Comparison of ENCODE assay signal across 15 mouse cellular contexts in genomic region chr8:57324091-57324490, GRCm38 (mm10). TPM values are rescaled to one million over a fixed set of nuclear protein-coding genes. Genes with fewer than 3 reads are reported as not detected.
A peak's percentile ranks its signal among the peaks of the same experiment; 100 is the strongest.
DNase-seq lines count a peak whose midpoint lies in the region; ATAC-seq and TF ChIP-seq lines count a peak whose summit lies in the region.
"Had no signal": no experiment of that assay in that cellular context is flagged by ENCODE, and none has a peak within 500 bp of the region (broad histone marks: within the 10 kb centered on the region; RNA-seq: fewer than 3 reads in every experiment).

No protein-coding gene starts in this region.

- no peak for TF ChIP-seq EP300 in heart, adult 2 months (IDR thresholded peaks at IDR 0.05; ENCODE audit: insufficient read depth, low read depth, low read length)
- no peak for TF ChIP-seq EP300 in liver, postnatal 0 days (IDR thresholded peaks at IDR 0.05; ENCODE audit: low read depth)

- peak overlapping the region; percentile 97 for H3K27ac ChIP-seq in heart, adult 2 months
- no peak overlapping the region for H3K27ac ChIP-seq in liver, adult 2 months (replicated peaks; ENCODE audit: insufficient read depth, low read depth, low read length)
- no peak overlapping the region for H3K27ac ChIP-seq in intestine, embryonic 16.5 days (ENCODE audit: low read length)
- H3K27ac ChIP-seq in liver, postnatal 0 days (ENCODE audit: low read depth): no peak overlapping the region

- 29% methylated on average over 12 of the region's 12 CpGs for WGBS in heart, adult 2 months
- WGBS in liver, adult 2 months: 7% methylated on average over 12 of the region's 12 CpGs
- WGBS in intestine, embryonic 16.5 days: 10% methylated on average over 12 of the region's 12 CpGs
- WGBS in liver, postnatal 0 days (ENCODE audit: insufficient replicate concordance): 5% methylated on average over 12 of the region's 12 CpGs

- TF ChIP-seq POLR2A in heart, adult 2 months (IDR thresholded peaks at IDR 0.05; ENCODE audit: insufficient read depth, low read depth, low read length): 0 out of 2 replicates have a peak, but pooled peaks have one; percentile 3
- TF ChIP-seq POLR2A in liver, adult 2 months (IDR thresholded peaks at IDR 0.05; ENCODE audit: extremely low read depth, insufficient read depth, low read length): no peak

- peak overlapping the region; percentile 42; the same call in 1 of the 2 replicates for H3K4me2 ChIP-seq in intestine, embryonic 16.5 days (ENCODE audit: low read depth, low read length)
- H3K4me2 ChIP-seq in liver, postnatal 0 days (ENCODE audit: low read depth, low read length): no peak overlapping the region

- intact Hi-C loops in heart, adult 2 months (cut with DNase I): no loop called here
- intact Hi-C loops in heart, postnatal 14 days (cut with DNase I): loop anchor here (10.0 kb wide), 1 partner anchor 191 kb away; the partner anchor contains the start of gene Hmgb2

- no peaks in the 10 kb centered on the region for H3K36me3 ChIP-seq in heart, adult 2 months (ENCODE audit: control insufficient read depth, insufficient read depth, low read length)
- no peaks in the 10 kb centered on the region for H3K36me3 ChIP-seq in liver, adult 2 months (ENCODE audit: control insufficient read depth, insufficient read depth, low read length)
- no peaks in the 10 kb centered on the region for H3K36me3 ChIP-seq in intestine, embryonic 16.5 days (ENCODE audit: control insufficient read depth, insufficient read depth, low read length)
- H3K36me3 ChIP-seq in liver, postnatal 0 days (replicated peaks; ENCODE audit: insufficient read depth, low read length): no peaks in the 10 kb centered on the region

- H3K4me1 ChIP-seq in heart, adult 2 months (ENCODE audit: control insufficient read depth, insufficient read depth, low read length): peaks cover under 1% of the 10 kb centered on the region; the same call in 1 of the 2 replicates
- H3K4me1 ChIP-seq in liver, adult 2 months (ENCODE audit: control insufficient read depth, insufficient read depth, low read length): no peaks in the 10 kb centered on the region
- 0 out of 2 replicates have a peak, but pooled peaks cover 3% of the 10 kb centered on the region for H3K4me1 ChIP-seq in intestine, embryonic 16.5 days (ENCODE audit: control insufficient read depth, insufficient read depth, low read length)
- peaks cover 7% of the 10 kb centered on the region for H3K4me1 ChIP-seq in liver, postnatal 0 days (ENCODE audit: insufficient read depth)

- TF ChIP-seq CTCF in heart, adult 2 months (IDR thresholded peaks at IDR 0.05): no peak
- TF ChIP-seq CTCF in liver, adult 2 months (IDR thresholded peaks at IDR 0.05; ENCODE audit: low read depth, low read length): no peak
- no peak for TF ChIP-seq CTCF in liver, postnatal 0 days (IDR thresholded peaks at IDR 0.05; ENCODE audit: low read depth)

- DNase-seq in heart, adult 2 months: no peak
- no peak for DNase-seq in heart, postnatal 14 days
- DNase-seq in liver, adult 2 months (ENCODE audit: extremely low read depth, low read depth, low spot score): no peak
- no peak for DNase-seq in liver
- DNase-seq in liver, postnatal 0 days: no peak
- no peak for DNase-seq in spleen, postnatal 4 days (ENCODE audit: low spot score in 2 of 2)
- DNase-seq in frontal cortex, postnatal 25 days (ENCODE audit: low spot score in 2 of 2): no peak
- DNase-seq: adrenal gland, postnatal 25 days; kidney, postnatal 10 days; right cerebral cortex, postnatal 14 days; thymus, postnatal 25 days had no signal

- no peaks in the 10 kb centered on the region for H3K9me3 ChIP-seq in intestine, embryonic 16.5 days (ENCODE audit: control insufficient read depth, low read length)
- H3K9me3 ChIP-seq in liver, postnatal 0 days (ENCODE audit: low read length): no peaks in the 10 kb centered on the region

- H3K4me3 ChIP-seq in heart, adult 2 months: peak overlapping the region; percentile 78
- no peak overlapping the region; the same call in 1 of the 2 replicates for H3K4me3 ChIP-seq in liver, adult 2 months (ENCODE audit: insufficient read depth, low read depth, low read length)
- H3K4me3 ChIP-seq in intestine, embryonic 16.5 days (ENCODE audit: low read length): peak overlapping the region; percentile 67
- H3K4me3 ChIP-seq in liver, postnatal 0 days (ENCODE audit: low read depth, low read length): peak overlapping the region; percentile 40; the same call in 1 of the 2 replicates

- H3K27me3 ChIP-seq in heart, adult 2 months (ENCODE audit: control insufficient read depth, insufficient read depth, low read length): peaks cover 2% of the 10 kb centered on the region
- H3K27me3 ChIP-seq in liver, adult 2 months (ENCODE audit: control insufficient read depth, insufficient read depth, low read length): peaks cover 16% of the 10 kb centered on the region
- H3K27me3 ChIP-seq in intestine, embryonic 16.5 days (replicated peaks; ENCODE audit: control insufficient read depth, insufficient read depth, low read length): peaks cover 30% of the 10 kb centered on the region
- peaks cover 90% of the 10 kb centered on the region for H3K27me3 ChIP-seq in liver, postnatal 0 days (ENCODE audit: insufficient read depth, low read length)

- H3K9ac ChIP-seq in heart, adult 2 months (ENCODE audit: low read depth, low read length): peak overlapping the region; percentile 85
- H3K9ac ChIP-seq in liver, adult 2 months (ENCODE audit: low read depth, low read length): 0 out of 2 replicates have a peak overlapping the region, but pooled peaks have one; percentile 40
- peak overlapping the region; percentile 81 for H3K9ac ChIP-seq in intestine, embryonic 16.5 days (ENCODE audit: low read depth, low read length)
- H3K9ac ChIP-seq in liver, postnatal 0 days (replicated peaks): no peak overlapping the region

- H3K79me2 ChIP-seq in heart, adult 2 months (replicated peaks; ENCODE audit: control insufficient read depth, insufficient read depth, low read length): no peaks in the 10 kb centered on the region
- no peaks in the 10 kb centered on the region for H3K79me2 ChIP-seq in liver, adult 2 months (ENCODE audit: control insufficient read depth, insufficient read depth, low read length)

- no peak for ATAC-seq in intestine, embryonic 16.5 days
- ATAC-seq in liver, postnatal 0 days: no peak

RNA-seq across cellular contexts. Expression of gene Hand2, which starts 3.3 kb away (rescaled TPM):
- total RNA-seq in heart, adult 2 months (2021): 10 to 100 TPM; 62.1 to 63.9 TPM
- polyA plus RNA-seq in heart, adult 2 months (2012; rRNA removed): 10.3 and 14.8 TPM in 2 replicates
- 10 to 100 TPM; 74.2 to 78.6 TPM for total RNA-seq in heart, postnatal 14 days (2021)
- total RNA-seq in liver, adult 2 months (2014; rRNA removed): 1.9 and 2.0 TPM in 2 replicates
- polyA plus RNA-seq in liver, adult 2 months (2012; rRNA removed): 3.9 and 4.1 TPM in 2 replicates
- polyA plus RNA-seq in intestine, embryonic 16.5 days (2015; fragmentation: Nextera tagmentation; extraction: Ambion mirVana): 4.1 and 5.1 TPM in 2 replicates
- polyA plus RNA-seq in liver, postnatal 0 days (2015; fragmentation: Nextera tagmentation; extraction: Ambion mirVana): 0.69 and 0.70 TPM in 2 replicates
- total RNA-seq: common myeloid progenitor, adult 5-6 weeks; layer of hippocampus, postnatal 25 days had no signal
- polyA plus RNA-seq: forebrain, embryonic 11.5 days had no signal
